Mouse (Mus musculus) C2C12 (cell line): ENCODE data around the gene Man2a2.

ENCODE experiments used
- CEBPB ChIP-seq: IDR thresholded peaks from one replicate; pipeline ENCODE4 v1.6.1; 2011; ENCODE audit warnings: low read depth, mild to moderate bottlenecking, control low read depth, moderate library complexity
- CTCF ChIP-seq: IDR thresholded peaks from one replicate; pipeline ENCODE4 v1.5.1; 2011; ENCODE audit not compliant: control insufficient read depth, insufficient read depth, insufficient read length
- MYOG ChIP-seq: IDR thresholded peaks from one replicate; pipeline ENCODE4 v1.6.1; 2011; ENCODE audit not compliant: control insufficient read depth, insufficient read length; ENCODE audit errors: extremely low read depth
- USF1 ChIP-seq: IDR thresholded peaks from one replicate; pipeline ENCODE4 v1.6.1; 2011; ENCODE audit warnings: low read depth, mild to moderate bottlenecking, control low read depth, moderate library complexity

- TF ChIP-seq CEBPB (no peak), CTCF (no peak), MYOG (no peak), USF1 (no peak)
Measured at GRCm38 (mm10) chr7:80418036-80418435, 46.9 kb upstream of the Man2a2 start.
